Mouse (Mus musculus) neutrophil, adult 5-6 weeks (primary cell): Measurements from ENCODE around the gene Trip4. TPM values are rescaled to one million over a fixed set of nuclear protein-coding genes. Genes with fewer than 3 reads are reported as not detected.
A peak's percentile ranks its signal among the peaks of the same experiment; 100 is the strongest.

ENCODE experiments used
- ATAC-seq: fragments of 151-379, 151-347 bp; 2 replicates; pipeline ENCODE4 v1.8.0; 2017; ENCODE audit warnings: mild to moderate bottlenecking, moderate TSS enrichment; ENCODE audit not compliant: insufficient number of reproducible peaks, poor library complexity, low FRiP score, severe bottlenecking; ENCODE audit errors: extremely low read depth
- total RNA-seq: library from RNA; stranded (forward); fragments of 200-1000 nt; gene quantifications from 2 replicates; pipeline ENCODE4 v1.2.3, GENCODE M21; 2017

Trip4 gene
- 26.5 and 41.9 TPM in 2 replicates for total RNA-seq

GRCm38 (mm10) chr9:65908394-65909300 lies at the start of gene Trip4, which contains the start of gene Csnk1g1:
Trip4 (minus strand) TSS chr9:65908794.
Csnk1g1 (plus strand) TSS chr9:65908924.
- peak; percentile 100 for ATAC-seq

GRCm38 (mm10) chr9:65951082-65951587 lies 42.5 kb upstream of the Trip4 start:
- ATAC-seq: no peak

- ATAC-seq: no peak
Observed at GRCm38 (mm10) chr9:65937566-65937965, 29.0 kb upstream of the Trip4 start.

DNA sequence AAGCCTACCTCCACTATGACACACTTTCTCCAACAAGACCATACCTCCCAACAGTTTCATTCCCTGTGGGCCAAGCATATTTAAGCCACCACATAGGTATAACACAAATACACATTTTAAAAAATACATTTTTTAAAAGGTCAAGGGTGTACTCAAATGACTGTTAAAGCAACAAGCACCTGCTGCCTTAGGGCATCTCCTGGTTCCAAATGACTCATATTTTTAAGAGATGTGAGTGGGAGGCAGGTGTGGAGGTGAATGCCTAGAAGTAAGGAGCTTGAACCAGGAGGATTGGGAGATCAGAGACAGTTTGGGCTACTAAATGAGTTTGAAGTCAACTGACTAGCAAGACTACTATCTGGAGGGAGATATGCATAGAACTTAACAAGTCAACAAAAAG lies 21.2 kb upstream of the Trip4 start:
- ATAC-seq: no peak

- no peak for ATAC-seq
Observed at GRCm38 (mm10) chr9:65928456-65928855, 19.9 kb upstream of the Trip4 start.

GRCm38 (mm10) chr9:65917015-65917414 lies 8.4 kb upstream of the Trip4 start:
- no peak for ATAC-seq

GRCm38 (mm10) chr9:65913976-65914375 lies 5.4 kb upstream of the Trip4 start:
- ATAC-seq: no peak

GRCm38 (mm10) chr9:65909837-65910236 lies 1.2 kb upstream of the Trip4 start:
- ATAC-seq: no peak

GRCm38 (mm10) chr9:65909301-65909801 lies 757 bp upstream of the Trip4 start:
- ATAC-seq: no peak; the same call in 1 of the 2 replicates

DNA sequence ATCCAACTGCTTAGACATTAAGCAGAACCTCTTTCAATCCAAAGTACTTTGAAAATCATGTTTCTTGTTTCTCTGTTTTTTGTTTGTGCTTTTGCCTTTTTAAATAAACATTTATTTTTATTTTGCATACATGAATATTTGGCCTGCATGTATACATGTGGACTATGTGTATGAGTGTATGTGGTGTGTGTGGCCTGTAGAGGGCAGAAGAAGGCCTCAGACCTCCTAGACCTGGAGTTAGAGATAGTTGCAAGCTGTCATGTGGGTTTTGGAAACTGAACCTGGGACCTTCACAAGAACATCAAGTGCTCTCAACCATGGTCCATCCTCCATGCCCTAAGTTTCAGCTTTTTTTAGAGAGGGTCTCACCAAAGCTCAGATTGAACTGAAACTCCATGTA lies 5.2 kb downstream of the Trip4 start:
- ATAC-seq: peak; percentile 67; the same call in 1 of the 2 replicates

DNA sequence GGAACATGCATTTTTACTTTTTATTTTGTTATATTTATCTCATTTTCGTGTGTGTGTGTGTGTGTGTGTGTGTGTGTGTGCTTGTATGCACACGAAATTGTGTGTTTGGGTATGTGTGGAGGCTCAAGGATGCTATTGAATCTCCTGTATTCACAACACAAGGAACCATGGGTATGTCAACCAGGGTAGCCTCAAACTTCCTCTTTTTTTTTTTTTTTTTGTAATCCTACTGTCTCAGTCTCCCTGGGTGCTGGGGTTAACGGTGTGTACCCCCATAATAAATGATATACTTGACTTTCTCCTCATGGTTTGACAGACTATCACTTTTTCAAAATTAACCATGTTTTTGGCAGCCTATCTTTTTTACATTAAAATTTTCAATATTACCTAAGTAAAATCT lies 5.7 kb downstream of the Trip4 start:
- ATAC-seq: peak; percentile 36; the same call in 1 of the 2 replicates

DNA sequence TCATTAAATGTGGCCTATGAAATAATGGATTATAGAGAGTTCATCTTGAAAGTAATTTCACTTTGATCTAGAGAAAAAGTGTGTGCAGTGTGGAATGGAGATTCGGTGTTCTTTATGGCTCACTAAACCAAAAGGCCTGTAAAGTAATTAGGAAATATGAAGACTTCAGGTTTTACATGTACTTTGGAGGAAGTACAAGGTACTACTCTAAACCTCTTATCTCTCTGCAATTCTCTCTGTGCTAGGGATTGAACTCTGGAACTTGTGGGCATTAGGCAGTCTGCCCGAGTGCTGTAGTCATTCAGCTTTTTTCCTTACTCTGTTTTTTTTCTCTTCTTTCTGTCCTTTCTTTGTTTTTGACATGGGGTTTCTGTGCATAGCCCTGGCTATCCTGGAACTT lies 11.6 kb downstream of the Trip4 start:
- ATAC-seq: no peak

DNA sequence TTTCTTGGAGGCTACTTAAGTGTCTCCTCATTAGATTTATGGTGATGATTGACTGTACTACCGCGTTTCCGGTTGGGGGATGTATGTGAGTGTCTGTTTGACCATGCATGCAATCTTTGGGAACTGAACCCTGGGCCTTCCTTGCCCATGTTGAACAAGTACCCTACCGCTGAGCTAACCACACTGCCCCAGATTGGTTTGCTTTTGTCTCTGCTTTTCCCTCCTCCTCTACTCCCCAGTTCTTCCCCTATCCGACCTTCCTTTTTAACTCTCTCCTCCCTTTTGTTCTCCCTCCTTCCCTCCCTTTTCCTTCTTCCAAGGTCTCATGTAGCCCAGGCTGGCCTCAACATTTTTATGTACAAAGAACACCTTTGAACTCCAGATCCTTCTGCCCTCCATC lies 17.5 kb downstream of the Trip4 start:
- ATAC-seq: no peak

DNA sequence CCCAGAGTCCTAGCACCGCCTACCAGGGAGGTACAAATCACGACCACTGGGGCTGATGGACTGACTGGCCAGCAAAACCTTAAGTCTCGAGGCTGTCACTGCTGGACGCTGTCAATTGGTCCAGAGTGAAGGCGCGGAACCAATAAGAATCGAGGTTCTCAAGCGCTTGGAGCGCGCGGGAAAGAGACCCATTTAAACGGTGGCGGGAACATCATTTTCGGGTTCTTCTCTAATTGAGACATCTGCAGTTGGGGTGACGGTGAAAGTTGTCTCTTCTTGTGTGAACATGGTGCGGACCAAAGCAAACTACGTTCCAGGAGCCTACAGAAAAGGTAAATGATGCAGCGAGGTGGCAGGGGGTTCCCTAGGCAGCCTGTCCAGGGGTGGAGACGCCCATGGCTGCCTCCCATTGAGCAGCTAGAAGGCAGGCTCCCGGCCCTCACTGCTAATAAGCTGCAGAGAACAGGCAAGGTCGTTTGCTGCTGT lies 18.4 kb downstream of the Trip4 start, which contains the start of gene Pclaf:
Gene Pclaf (plus strand): TSS at position 95 of the 486 bp plus-strand sequence.
- ATAC-seq: peak; percentile 86

DNA sequence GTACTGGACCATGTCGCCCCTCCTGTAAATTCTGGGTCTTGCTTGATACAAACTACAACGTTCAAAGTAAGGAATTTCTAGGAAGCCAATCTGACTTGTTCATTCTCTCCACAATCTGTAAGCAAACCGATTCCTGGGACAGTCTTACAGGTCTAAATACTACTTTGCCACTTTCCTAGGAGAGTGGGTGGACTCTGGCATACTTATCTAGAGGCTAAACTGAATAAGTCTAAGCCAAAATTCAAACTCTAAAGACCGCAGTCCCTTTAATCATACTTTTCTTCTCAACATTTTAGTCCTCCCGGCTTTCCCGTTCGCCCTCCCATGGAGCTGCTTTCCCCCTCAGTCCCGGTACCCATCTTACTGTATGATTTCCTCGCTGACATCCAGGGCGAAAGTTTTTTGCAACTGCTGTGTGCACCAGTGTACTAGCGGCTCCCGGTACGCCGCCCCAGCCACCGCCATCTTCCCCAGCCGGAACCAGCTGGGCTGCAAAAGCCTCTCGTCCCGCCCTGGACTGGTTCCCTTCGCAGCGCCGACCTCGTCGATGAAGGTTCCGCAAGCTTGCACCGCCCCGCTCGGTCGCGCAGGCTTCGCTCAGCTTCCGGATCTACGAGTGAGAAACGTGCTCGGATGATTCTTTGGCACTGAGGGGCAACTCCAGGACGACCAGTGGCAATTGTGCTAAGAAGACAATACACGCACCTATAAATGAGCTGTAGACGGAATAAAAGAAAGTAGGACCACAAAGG lies 23.9 kb downstream of the Trip4 start:
- ATAC-seq: peak; percentile 100

DNA sequence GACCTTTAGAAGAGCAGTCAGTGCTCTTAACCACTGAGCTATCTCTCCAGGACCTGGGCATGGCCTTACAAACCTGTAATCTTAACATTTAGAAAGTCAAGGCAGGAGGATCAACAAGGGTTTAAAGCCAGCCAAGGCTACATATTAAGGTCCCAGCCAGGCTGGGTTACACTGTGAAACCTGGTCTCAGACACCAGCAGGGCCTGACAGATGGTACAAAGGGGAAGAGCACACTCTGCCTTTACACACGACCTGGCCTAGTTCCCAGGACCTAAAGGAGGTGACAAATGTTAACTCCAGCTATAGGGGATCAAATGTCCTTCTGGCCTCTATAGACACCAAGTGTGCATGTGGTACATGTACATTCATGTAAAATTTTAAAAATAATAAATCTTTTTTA lies 48.9 kb downstream of the Trip4 start:
- no peak for ATAC-seq

GRCm38 (mm10) chr9:65850203-65850602 lies 58.4 kb downstream of the Trip4 start:
- ATAC-seq: no peak

DNA sequence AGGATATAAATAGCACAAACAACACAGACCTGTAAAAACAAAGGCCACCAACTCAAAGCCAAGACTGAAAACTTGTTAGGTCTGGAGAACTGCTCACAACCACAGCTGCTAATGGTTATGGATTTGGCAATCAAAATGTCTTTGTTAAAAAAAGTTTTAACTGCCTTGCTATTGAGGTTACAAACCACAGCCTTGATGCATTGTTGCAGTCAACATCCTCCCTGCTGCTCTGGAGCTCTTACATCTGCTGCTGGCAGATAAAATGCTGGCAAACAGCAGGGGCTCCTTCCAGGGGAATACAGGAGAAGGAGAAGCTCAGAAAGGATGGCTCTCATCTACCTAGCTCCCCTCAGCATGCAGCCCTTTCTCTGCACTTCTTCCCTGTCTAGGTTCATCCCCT lies 60.4 kb downstream of the Trip4 start:
- no peak for ATAC-seq

GRCm38 (mm10) chr9:65844421-65845165 lies 64.0 kb downstream of the Trip4 start:
- ATAC-seq: no peak
